8 mouse cellular contexts compared by ENCODE assay signal in genomic region chr9:50893665-50894064, GRCm38 (mm10). TPM values are rescaled to one million over a fixed set of nuclear protein-coding genes. Genes with fewer than 3 reads are reported as not detected.
DNase-seq lines count a peak whose midpoint lies in the region; ATAC-seq lines count a peak whose summit lies in the region.

No protein-coding gene starts in this region.

- H3K27me3 ChIP-seq in hindbrain, embryonic 15.5 days: no peaks in the 10 kb centered on the region
- no peaks in the 10 kb centered on the region for H3K27me3 ChIP-seq in hindbrain, embryonic 12.5 days
- no peaks in the 10 kb centered on the region for H3K27me3 ChIP-seq in intestine, embryonic 16.5 days (replicated peaks; ENCODE audit: control insufficient read depth, insufficient read depth, low read length)
- no peaks in the 10 kb centered on the region for H3K27me3 ChIP-seq in liver, embryonic 12.5 days (replicated peaks)

- WGBS in hindbrain, embryonic 15.5 days: 71% methylated on average over 4 of the region's 4 CpGs
- WGBS in hindbrain, embryonic 12.5 days: 87% methylated on average over 4 of the region's 4 CpGs
- 84% methylated on average over 4 of the region's 4 CpGs for WGBS in intestine, embryonic 16.5 days
- WGBS in liver, embryonic 12.5 days (ENCODE audit: insufficient replicate concordance): 89% methylated on average over 4 of the region's 4 CpGs

- H3K4me2 ChIP-seq in hindbrain, embryonic 15.5 days: no peak overlapping the region
- H3K4me2 ChIP-seq in hindbrain, embryonic 12.5 days (replicated peaks): no peak overlapping the region
- no peak overlapping the region for H3K4me2 ChIP-seq in intestine, embryonic 16.5 days (ENCODE audit: low read depth, low read length)
- H3K4me2 ChIP-seq in liver, embryonic 12.5 days: no peak overlapping the region

- no peak overlapping the region for H3K9ac ChIP-seq in hindbrain, embryonic 15.5 days
- H3K9ac ChIP-seq in hindbrain, embryonic 12.5 days: no peak overlapping the region
- no peak overlapping the region for H3K9ac ChIP-seq in intestine, embryonic 16.5 days (ENCODE audit: low read depth, low read length)
- no peak overlapping the region for H3K9ac ChIP-seq in liver, embryonic 12.5 days

- intact Hi-C loops in left cerebral cortex, postnatal 4 days (cut with DNase I): no loop called here

- peaks cover 36% of the 10 kb centered on the region for H3K36me3 ChIP-seq in hindbrain, embryonic 15.5 days
- peaks cover 37% of the 10 kb centered on the region for H3K36me3 ChIP-seq in hindbrain, embryonic 12.5 days
- peaks cover 14% of the 10 kb centered on the region; the same call in 1 of the 2 replicates for H3K36me3 ChIP-seq in intestine, embryonic 16.5 days (ENCODE audit: control insufficient read depth, insufficient read depth, low read length)
- H3K36me3 ChIP-seq in liver, embryonic 12.5 days: peaks cover 89% of the 10 kb centered on the region

- no peak overlapping the region for H3K4me3 ChIP-seq in hindbrain, embryonic 15.5 days
- no peak overlapping the region for H3K4me3 ChIP-seq in hindbrain, embryonic 12.5 days
- no peak overlapping the region for H3K4me3 ChIP-seq in intestine, embryonic 16.5 days (ENCODE audit: low read length)
- H3K4me3 ChIP-seq in liver, embryonic 12.5 days: no peak overlapping the region

- no peaks in the 10 kb centered on the region; the same call in 1 of the 2 replicates for H3K4me1 ChIP-seq in hindbrain, embryonic 15.5 days (replicated peaks)
- H3K4me1 ChIP-seq in hindbrain, embryonic 12.5 days: no peaks in the 10 kb centered on the region
- H3K4me1 ChIP-seq in intestine, embryonic 16.5 days (ENCODE audit: control insufficient read depth, insufficient read depth, low read length): no peaks in the 10 kb centered on the region
- 0 out of 2 replicates have a peak, but pooled peaks cover 4% of the 10 kb centered on the region for H3K4me1 ChIP-seq in liver, embryonic 12.5 days

- peak; percentile 73; the same call in 1 of the 2 replicates for ATAC-seq in hindbrain, embryonic 15.5 days (ENCODE audit: low FRiP score, low read depth)
- no peak for ATAC-seq in hindbrain, embryonic 12.5 days (ENCODE audit: low FRiP score)
- ATAC-seq in intestine, embryonic 16.5 days: no peak
- no peak for ATAC-seq in liver, embryonic 12.5 days

- H3K9me3 ChIP-seq in hindbrain, embryonic 15.5 days: no peaks in the 10 kb centered on the region
- no peaks in the 10 kb centered on the region for H3K9me3 ChIP-seq in hindbrain, embryonic 12.5 days (replicated peaks)
- no peaks in the 10 kb centered on the region for H3K9me3 ChIP-seq in intestine, embryonic 16.5 days (ENCODE audit: control insufficient read depth, low read length)
- no peaks in the 10 kb centered on the region for H3K9me3 ChIP-seq in liver, embryonic 12.5 days (replicated peaks)

- DNase-seq in adrenal gland, postnatal 36 days: peak; percentile 95 to 96
- DNase-seq in gastrocnemius, postnatal 25 days: peak; percentile 85
- DNase-seq in left cerebral cortex, postnatal 4 days: peak; percentile 96
- no peak for DNase-seq in retina, postnatal 1 day

- no peak overlapping the region for H3K27ac ChIP-seq in hindbrain, embryonic 15.5 days (replicated peaks)
- H3K27ac ChIP-seq in hindbrain, embryonic 12.5 days: no peak overlapping the region
- no peak overlapping the region for H3K27ac ChIP-seq in intestine, embryonic 16.5 days (ENCODE audit: low read length)
- no peak overlapping the region for H3K27ac ChIP-seq in liver, embryonic 12.5 days

RNA-seq across cellular contexts. Expression of gene Ppp2r1b, which starts 48.6 kb away (rescaled TPM):
- 43.8 and 44.8 TPM in 2 replicates for polyA plus RNA-seq in hindbrain, embryonic 15.5 days (2015; fragmentation: Nextera tagmentation; extraction: Ambion mirVana)
- 87.6 and 90.5 TPM in 2 replicates for polyA plus RNA-seq in hindbrain, embryonic 12.5 days (2016; fragmentation: Nextera tagmentation; extraction: Ambion mirVana)
- total RNA-seq in adrenal gland, postnatal 36 days (2021): 10 to 100 TPM; 35.4 to 35.7 TPM
- 1 to 10 TPM; 5.0 to 7.9 TPM for total RNA-seq in gastrocnemius, postnatal 25 days (2021)
- total RNA-seq in left cerebral cortex, postnatal 4 days (2021): 10 to 100 TPM; 29.9 to 33.2 TPM
- 58.5 and 63.9 TPM in 2 replicates for polyA plus RNA-seq in intestine, embryonic 16.5 days (2015; fragmentation: Nextera tagmentation; extraction: Ambion mirVana)
- 131 and 137 TPM in 2 replicates for polyA plus RNA-seq in liver, embryonic 12.5 days (2016; fragmentation: Nextera tagmentation; extraction: Ambion mirVana)
